Mouse (Mus musculus) MEL (cell line): ENCODE data around the gene Nfe2. TPM values are rescaled to one million over a fixed set of nuclear protein-coding genes. Genes with fewer than 3 reads are reported as not detected.

Experiments
- DNase-seq: peaks from one replicate; pipeline ENCODE4 v3.0.0; 2011; ENCODE audit warnings: low read depth, low spot score
- H3K27ac ChIP-seq: 2 replicates; pipeline ENCODE4 v1.5.1; 2012; ENCODE audit warnings: low read depth, mild to moderate bottlenecking, control low read depth, low read length, moderate library complexity; ENCODE audit not compliant: control insufficient read depth
- H3K27me3 ChIP-seq, 2 experiments: fragments of 150-350 bp in 1 of 2; sonication (generic) in 1 of 2; 2 replicates each; pipeline ENCODE4 v1.6.1; 2012; ENCODE audit warnings: low read length in 2 of 2, mild to moderate bottlenecking in 2 of 2, improper control_type of control experiment in 1 of 2, moderate library complexity in 1 of 2; ENCODE audit not compliant: insufficient read depth in 2 of 2, control insufficient read depth in 1 of 2
- H3K36me3 ChIP-seq, 2 experiments: 2 replicates each; pipeline ENCODE4 v1.6.1; 2012 to 2014; ENCODE audit warnings: low read length in 2 of 2, improper control_type of control experiment in 1 of 2, inconsistent platforms in 1 of 2, mild to moderate bottlenecking in 1 of 2; ENCODE audit not compliant: insufficient read depth in 2 of 2, control insufficient read depth in 1 of 2
- H3K4me1 ChIP-seq, 2 experiments: fragments of 150-350 bp in 1 of 2; sonication (generic) in 1 of 2; 2 replicates each; pipeline ENCODE4 v1.6.1; 2012; ENCODE audit warnings: low read length in 2 of 2, improper control_type of control experiment in 1 of 2, mild to moderate bottlenecking in 1 of 2; ENCODE audit not compliant: insufficient read depth in 2 of 2, control insufficient read depth in 1 of 2
- H3K4me3 ChIP-seq, 2 experiments: fragments of 150-350 bp in 1 of 2; sonication (generic) in 1 of 2; 2 replicates each; pipeline ENCODE4 v1.5.1; 2012; ENCODE audit warnings: low read depth in 2 of 2, low read length in 2 of 2, mild to moderate bottlenecking in 2 of 2, moderate library complexity in 2 of 2, control low read depth in 1 of 2, improper control_type of control experiment in 1 of 2; ENCODE audit not compliant: control insufficient read depth in 1 of 2, insufficient read depth in 1 of 2
- H3K79me2 ChIP-seq: 2 replicates; pipeline ENCODE4 v1.6.1; 2012; ENCODE audit warnings: mild to moderate bottlenecking, low read length, moderate library complexity; ENCODE audit not compliant: control insufficient read depth, poor library complexity, insufficient read depth
- H3K9ac ChIP-seq: 2 replicates; pipeline ENCODE4 v1.6.1; 2012; ENCODE audit warnings: low read depth, mild to moderate bottlenecking, control low read depth, low read length, moderate library complexity; ENCODE audit not compliant: control insufficient read depth, poor library complexity, severe bottlenecking
- H3K9me3 ChIP-seq: fragments of 150-350 bp; sonication (generic); replicated peaks from 2 replicates; pipeline ENCODE4 v1.6.1; 2012; ENCODE audit warnings: mild to moderate bottlenecking, low read length, improper control_type of control experiment, moderate library complexity; ENCODE audit not compliant: insufficient read depth
- CHD1 ChIP-seq: IDR thresholded peaks from 2 replicates; pipeline ENCODE4 v1.6.1; 2012; ENCODE audit warnings: low read depth, mild to moderate bottlenecking, inconsistent platforms, low read length, improper control_type of control experiment
- CHD2 ChIP-seq: IDR thresholded peaks from 2 replicates; pipeline ENCODE4 v1.6.1; 2011; ENCODE audit warnings: low read length, improper control_type of control experiment
- CTCF ChIP-seq, 3 experiments: IDR thresholded peaks in 2 of 3; conservative IDR thresholded peaks in 1 of 3; 2 replicates each; pipeline ENCODE4 v1.5.1; 2011 to 2012; ENCODE audit warnings: low read length in 3 of 3, low read depth in 2 of 3, mild to moderate bottlenecking in 2 of 3, improper control_type of control experiment in 1 of 3, inconsistent platforms in 1 of 3, mixed read lengths in 1 of 3, moderate library complexity in 1 of 3; ENCODE audit not compliant: control insufficient read depth in 1 of 3, insufficient read depth in 1 of 3, poor library complexity in 1 of 3, severe bottlenecking in 1 of 3
- ETS1 ChIP-seq: IDR thresholded peaks from 2 replicates; pipeline ENCODE4 v1.6.1; 2012; ENCODE audit warnings: low read depth, mild to moderate bottlenecking, inconsistent platforms, low read length, improper control_type of control experiment, moderate library complexity
- GABPA ChIP-seq: IDR thresholded peaks from 2 replicates; pipeline ENCODE4 v1.6.1; 2012; ENCODE audit warnings: low read depth, mild to moderate bottlenecking, inconsistent platforms, low read length, improper control_type of control experiment, moderate library complexity
- GATA1 ChIP-seq: IDR thresholded peaks from 2 replicates; pipeline ENCODE4 v1.6.1; 2011; ENCODE audit warnings: low read depth, low read length, improper control_type of control experiment
- HCFC1 ChIP-seq: IDR thresholded peaks from 2 replicates; pipeline ENCODE4 v1.6.1; 2012; ENCODE audit warnings: low read depth, mild to moderate bottlenecking, inconsistent platforms, low read length, improper control_type of control experiment, moderate library complexity
- MAZ ChIP-seq: IDR thresholded peaks from 2 replicates; pipeline ENCODE4 v1.6.1; 2012; ENCODE audit warnings: low read depth, mild to moderate bottlenecking, inconsistent platforms, low read length, improper control_type of control experiment
- POLR2AphosphoS5 ChIP-seq: IDR thresholded peaks from 2 replicates; pipeline ENCODE4 v1.6.1; 2012; ENCODE audit warnings: low read depth, borderline replicate concordance, mild to moderate bottlenecking, inconsistent platforms, low read length, moderate library complexity, mixed read lengths
- SIN3A ChIP-seq: IDR thresholded peaks from 2 replicates; pipeline ENCODE4 v1.6.1; 2012; ENCODE audit warnings: low read length, improper control_type of control experiment, inconsistent platforms
- TBP ChIP-seq: IDR thresholded peaks from 2 replicates; pipeline ENCODE4 v1.8.0; 2011; ENCODE audit warnings: low read depth, low read length, improper control_type of control experiment
- UBTF ChIP-seq: IDR thresholded peaks from 2 replicates; pipeline ENCODE4 v1.6.1; 2012; ENCODE audit warnings: low read depth, mild to moderate bottlenecking, inconsistent platforms, low read length, improper control_type of control experiment, moderate library complexity, borderline replicate concordance; ENCODE audit not compliant: insufficient read depth
- ZC3H11A ChIP-seq: IDR thresholded peaks from 2 replicates; pipeline ENCODE4 v1.6.1; 2012; ENCODE audit warnings: low read depth, mild to moderate bottlenecking, inconsistent platforms, low read length, improper control_type of control experiment
- ZKSCAN1 ChIP-seq: IDR thresholded peaks from 2 replicates; pipeline ENCODE4 v1.6.1; 2012; ENCODE audit warnings: low read depth, mild to moderate bottlenecking, inconsistent platforms, low read length, improper control_type of control experiment, moderate library complexity
- ZMIZ1 ChIP-seq: IDR thresholded peaks from 2 replicates; pipeline ENCODE4 v1.6.1; 2012; ENCODE audit warnings: low read depth, mild to moderate bottlenecking, inconsistent platforms, low read length, improper control_type of control experiment, moderate library complexity
- polyA plus RNA-seq, 2 experiments: library from polyadenylated mRNA; stranded (reverse) in 1 of 2; unstranded in 1 of 2; fragments of >175 nt in 1 of 2; fragments of >200 nt in 1 of 2; gene quantifications; 2 replicates each; pipeline versions ENCODE4 v1.2.1 to v1.2.4; 2012; ENCODE audit warnings: low replicate concordance in 2 of 2, low read depth in 1 of 2; ENCODE audit not compliant: insufficient read length in 2 of 2, insufficient read depth in 1 of 2, missing spikeins in 1 of 2
- total RNA-seq: library from RNA; depleted of rRNA; stranded (reverse); fragments of 300-350 nt; gene quantifications from 2 replicates; pipeline ENCODE4 v1.2.3, GENCODE M21; 2012

Gene Nfe2
- total and polyA plus RNA-seq, 3 experiments: 74.6 to 103 TPM; not detected in 1

GRCm38 (mm10) chr15:103290843-103291242, 32.6 kb upstream of the Nfe2 start:
- no peaks in the 10 kb centered on the region for H3K9me3 ChIP-seq
- H3K9ac ChIP-seq: no peak overlapping the region
- no peak for DNase-seq
- no peak overlapping the region for H3K27ac ChIP-seq
- no peaks in the 10 kb centered on the region; the same call in 1 of the 2 replicates for H3K79me2 ChIP-seq
- no peak overlapping the region for H3K4me3 ChIP-seq
- TF ChIP-seq ZMIZ1 (no peak), GABPA (no peak), MAZ (no peak)
- H3K36me3 ChIP-seq: no peaks in the 10 kb centered on the region; a peak in 1 of 4 replicates
- H3K27me3 ChIP-seq: no peaks in the 10 kb centered on the region
- H3K4me1 ChIP-seq: no peaks in the 10 kb centered on the region

- Histone ChIP-seq H3K27ac (no peak overlapping the region), H3K9ac (no peak overlapping the region), H3K9me3 (no peaks in the 10 kb centered on the region), H3K4me1 (no peaks in the 10 kb centered on the region), H3K79me2 (no peaks in the 10 kb centered on the region; the same call in 1 of the 2 replicates), H3K36me3 (no peaks in the 10 kb centered on the region; a peak in 1 of 4 replicates), H3K4me3 (no peak overlapping the region), H3K27me3 (no peaks in the 10 kb centered on the region)
- no peak for DNase-seq
- no peak for TF ChIP-seq CHD2
- TF ChIP-seq MAZ: no peak
- TF ChIP-seq ZKSCAN1: no peak
- TF ChIP-seq TBP: no peak
- no peak for TF ChIP-seq CHD1
- TF ChIP-seq HCFC1: no peak
- no peak for TF ChIP-seq GATA1
- no peak for TF ChIP-seq GABPA
- TF ChIP-seq ETS1: no peak
- no peak for TF ChIP-seq UBTF
- TF ChIP-seq POLR2AphosphoS5: no peak
- no peak for TF ChIP-seq ZC3H11A
- TF ChIP-seq SIN3A: no peak
Measured at GRCm38 (mm10) chr15:103290417-103290816, 32.2 kb upstream of the Nfe2 start.

DNA sequence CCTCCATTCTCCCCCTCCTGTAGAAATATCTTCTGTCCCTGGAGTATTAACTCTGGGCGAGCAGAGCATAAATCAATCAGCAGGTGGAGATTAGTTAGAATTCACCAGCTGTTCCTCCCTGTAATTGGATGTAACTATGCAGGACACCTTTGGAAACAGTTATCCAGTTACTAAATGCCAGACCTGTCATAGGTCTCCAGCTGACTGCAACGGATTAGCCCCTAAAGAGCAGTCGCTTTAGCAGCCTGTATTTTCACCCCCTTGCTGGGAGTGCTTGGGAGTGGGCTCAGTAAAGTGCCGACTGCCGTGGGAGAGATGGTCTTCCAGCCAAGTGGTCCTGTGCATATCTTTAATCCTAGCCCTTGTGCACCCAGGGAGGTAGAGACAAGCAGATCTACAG, 31.4 kb upstream of the Nfe2 start:
- H3K9me3 ChIP-seq: no peaks in the 10 kb centered on the region
- H3K27ac ChIP-seq: no peak overlapping the region
- no peak for TF ChIP-seq CTCF (IDR thresholded peaks at IDR 0.05 in 2 of 3, conservative IDR thresholded peaks at IDR 0.05 in 1 of 3; ENCODE audit: control insufficient read depth in 1 of 3, insufficient read depth in 1 of 3, low read depth in 2 of 3, low read length in 3 of 3, poor library complexity in 1 of 3, severe bottlenecking in 1 of 3)
- no peaks in the 10 kb centered on the region; a peak in 1 of 4 replicates for H3K36me3 ChIP-seq
- no peak overlapping the region for H3K9ac ChIP-seq
- H3K4me3 ChIP-seq: no peak overlapping the region
- no peaks in the 10 kb centered on the region; the same call in 1 of the 2 replicates for H3K79me2 ChIP-seq
- no peaks in the 10 kb centered on the region for H3K27me3 ChIP-seq
- no peaks in the 10 kb centered on the region for H3K4me1 ChIP-seq
- no peak for DNase-seq
